ENCODE assay signal across 14 mouse cellular contexts in the genomic region with DNA sequence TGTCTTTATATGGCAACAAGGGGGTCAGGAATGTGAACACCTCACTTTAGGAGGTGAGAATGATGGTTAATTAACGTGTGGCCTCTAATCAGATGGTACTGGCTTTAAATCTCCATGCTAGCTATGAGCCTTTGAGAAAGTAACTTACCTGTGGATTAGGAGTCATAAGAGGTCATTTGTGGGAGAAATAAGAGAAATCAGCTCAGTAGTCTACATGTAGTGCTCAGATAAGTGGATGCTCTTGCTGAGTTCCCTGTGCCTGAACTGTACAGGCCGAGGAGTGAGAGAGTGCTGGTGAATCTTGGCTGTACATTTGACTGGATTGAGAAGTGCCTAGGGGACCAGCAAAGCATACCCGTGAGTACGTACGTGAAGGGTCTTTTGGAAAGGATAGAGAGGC.
"Had no signal": no experiment of that assay in that cellular context is flagged by ENCODE, and none has a peak within 500 bp of the region (broad histone marks: within the 10 kb centered on the region; RNA-seq: fewer than 3 reads in every experiment).

No protein-coding gene starts in this region.

- H3K4me3 ChIP-seq: neural tube, embryonic 12.5 days; neural tube, embryonic 13.5 days; stomach, embryonic 15.5 days had no signal

- H3K4me2 ChIP-seq: neural tube, embryonic 12.5 days; neural tube, embryonic 13.5 days; stomach, embryonic 15.5 days had no signal

- H3K27ac ChIP-seq: neural tube, embryonic 12.5 days; neural tube, embryonic 13.5 days; stomach, embryonic 15.5 days; stomach, postnatal 0 days had no signal

- H3K4me1 ChIP-seq: neural tube, embryonic 12.5 days; neural tube, embryonic 13.5 days; stomach, embryonic 15.5 days had no signal

- DNase-seq: retina, postnatal 1 day; right cerebral cortex, adult 18-20 months; right cerebral cortex, postnatal 14 days; right cerebral cortex, postnatal 25 days; right cerebral cortex, postnatal 4 days; spleen, adult 18-20 months; thymus, adult 18-20 months; thymus, adult 2 months; thymus, postnatal 25 days; thymus, postnatal 4 days had no signal

- H3K36me3 ChIP-seq: neural tube, embryonic 12.5 days; neural tube, embryonic 13.5 days; stomach, embryonic 15.5 days had no signal

- H3K27me3 ChIP-seq: neural tube, embryonic 12.5 days; neural tube, embryonic 13.5 days; stomach, embryonic 15.5 days had no signal

- H3K9me3 ChIP-seq: neural tube, embryonic 12.5 days; neural tube, embryonic 13.5 days; stomach, embryonic 15.5 days had no signal

- H3K9ac ChIP-seq: neural tube, embryonic 12.5 days; neural tube, embryonic 13.5 days; stomach, embryonic 15.5 days had no signal
